Mouse (Mus musculus) adipocyte (in vitro differentiated cells): ENCODE data around the gene Emc6.
A peak's percentile ranks its signal among the peaks of the same experiment; 100 is the strongest.

Experiments used
- DNase-seq: peaks from one replicate; pipeline ENCODE4 v3.0.0-alpha.2; 2016; ENCODE audit warnings: low spot score

The Emc6 gene

DNA sequence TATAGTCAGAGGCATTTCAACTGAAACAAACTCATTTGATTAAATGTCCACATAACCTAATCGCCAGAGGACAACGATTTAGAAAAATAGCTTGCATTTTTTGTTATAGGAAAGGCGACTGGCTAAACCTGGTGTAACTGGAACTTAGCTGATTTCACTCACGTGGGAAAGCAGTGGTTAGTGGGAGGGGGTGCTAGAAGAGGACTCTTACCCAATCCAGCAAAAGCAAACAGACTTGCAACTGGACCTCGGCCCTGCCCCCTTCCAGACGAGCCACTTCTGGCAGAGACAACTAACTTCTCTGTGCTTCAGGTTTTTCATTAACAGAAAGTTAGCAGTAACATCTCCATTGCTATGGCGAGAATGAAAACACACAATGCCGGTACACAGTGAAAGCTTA, 1.2 kb downstream of the Emc6 start:
- DNase-seq, result peak; percentile 86

DNA sequence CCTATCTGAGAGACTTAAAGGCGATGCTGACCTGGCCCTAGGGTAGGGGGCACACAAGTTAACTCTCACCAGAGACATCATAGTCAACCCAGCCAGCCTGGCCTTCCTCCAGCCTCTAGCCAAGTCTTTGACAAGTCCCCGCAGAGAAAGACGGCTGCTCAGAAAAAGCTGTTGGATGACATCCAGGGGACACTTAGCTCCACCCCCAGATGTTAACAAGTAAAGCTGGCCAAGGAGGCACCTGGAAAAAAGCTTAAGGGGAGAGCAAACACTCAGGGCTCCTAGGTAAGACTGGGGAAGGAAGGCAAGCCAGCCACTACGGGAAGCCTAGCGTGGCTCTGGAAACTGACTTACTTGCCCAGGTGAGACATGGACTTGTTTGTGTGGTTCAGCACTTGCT, 4.7 kb downstream of the Emc6 start:
- DNase-seq, result peak; percentile 53

DNA sequence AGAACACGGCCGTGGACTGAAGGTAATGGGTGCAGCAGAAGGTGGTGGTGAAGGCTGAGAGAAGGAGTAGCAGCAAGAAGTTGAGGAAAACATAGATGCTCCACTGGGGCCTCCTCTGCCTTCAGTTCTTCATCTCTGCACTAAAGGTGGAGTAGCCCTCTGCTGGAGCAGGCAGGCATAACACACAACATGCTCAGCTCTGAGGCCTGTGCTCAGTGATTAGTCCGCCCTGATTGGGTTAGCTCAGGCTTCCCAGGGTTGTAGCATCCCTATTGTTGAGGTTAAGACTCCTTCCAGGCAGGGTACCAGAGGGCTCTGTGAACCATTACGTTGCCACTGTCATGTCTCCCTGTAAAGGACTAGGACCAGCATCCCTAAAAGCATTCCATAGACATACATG, 7.6 kb downstream of the Emc6 start:
- peak; percentile 61 for DNase-seq

DNA sequence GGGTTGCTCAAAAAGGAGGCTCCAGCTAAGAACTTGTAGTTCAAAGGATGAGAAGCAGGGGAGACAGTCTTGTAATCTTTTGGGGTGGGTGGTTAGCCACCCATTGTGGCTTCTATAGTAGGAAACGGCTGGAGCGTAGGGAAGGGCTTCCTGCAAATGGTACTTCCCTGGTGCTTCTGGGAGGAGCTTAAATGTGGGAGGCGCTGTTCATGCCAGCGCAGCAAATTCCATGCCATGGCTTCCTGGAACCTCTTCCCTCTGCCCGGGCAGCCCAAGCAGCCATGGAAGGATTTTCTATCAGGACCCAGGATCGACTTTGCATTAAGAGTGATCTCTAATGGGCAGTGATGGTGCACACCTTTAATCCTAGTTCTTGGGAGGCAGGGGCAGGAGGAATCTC, 8.3 kb downstream of the Emc6 start:
- no peak for DNase-seq

DNA sequence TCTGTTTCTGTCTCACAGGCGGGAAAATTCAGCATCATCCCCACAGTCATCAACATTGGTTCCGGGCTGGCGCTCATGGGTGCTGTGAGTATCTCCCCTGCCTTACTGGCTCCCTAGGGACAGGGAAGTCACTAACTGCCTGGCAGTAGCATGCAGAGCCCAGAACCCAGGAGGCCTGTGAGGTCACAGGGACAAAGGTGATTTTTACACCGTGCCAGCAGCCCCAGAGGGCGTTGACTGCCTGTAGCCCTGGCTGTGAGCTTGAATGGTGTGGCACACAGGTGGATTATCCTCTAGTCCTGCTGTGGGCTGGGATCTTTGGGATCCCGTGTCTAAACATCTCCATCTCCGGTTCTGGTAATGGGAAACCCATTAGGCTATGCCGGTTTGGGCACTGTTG, 8.8 kb downstream of the Emc6 start:
- no peak for DNase-seq

DNA sequence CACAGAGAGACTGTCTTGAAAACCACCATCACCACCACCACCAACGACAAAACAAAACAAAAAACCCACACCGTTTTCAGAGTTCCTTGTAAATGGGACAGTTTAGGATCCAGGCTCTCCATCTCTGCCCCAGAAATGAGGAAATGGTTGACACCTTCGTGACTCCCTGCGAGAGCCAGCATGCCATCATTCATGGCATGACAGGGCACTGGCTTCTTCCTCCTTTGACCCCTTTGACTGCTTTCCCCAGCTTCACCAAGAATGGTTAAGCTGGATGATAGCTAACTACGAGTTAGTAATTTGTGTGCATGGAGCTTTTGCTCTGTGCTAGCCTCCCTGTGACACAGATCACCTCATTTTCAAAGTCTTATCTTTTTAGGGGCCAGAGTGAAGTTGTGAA, 14.6 kb downstream of the Emc6 start:
- no peak for DNase-seq

DNA sequence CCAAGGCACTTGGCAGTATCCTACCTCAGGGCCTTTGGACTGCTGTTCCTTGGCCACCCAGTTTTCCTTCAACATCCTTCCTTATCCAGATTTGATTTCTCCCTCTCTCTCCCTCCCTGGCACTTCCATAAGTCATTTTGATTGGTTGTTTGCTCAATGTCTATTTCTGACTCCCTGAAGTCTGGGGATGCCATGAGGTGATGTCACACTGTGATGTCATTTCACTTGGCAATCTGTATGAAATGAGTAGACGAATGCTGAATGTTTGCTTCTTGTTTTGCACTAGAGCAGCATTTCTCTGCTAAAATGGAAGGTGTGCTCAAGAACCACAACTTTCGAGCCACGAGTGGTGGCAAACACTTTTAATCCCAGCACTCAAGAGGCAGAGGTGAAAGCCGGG, 15.2 kb downstream of the Emc6 start:
- no peak for DNase-seq

DNA sequence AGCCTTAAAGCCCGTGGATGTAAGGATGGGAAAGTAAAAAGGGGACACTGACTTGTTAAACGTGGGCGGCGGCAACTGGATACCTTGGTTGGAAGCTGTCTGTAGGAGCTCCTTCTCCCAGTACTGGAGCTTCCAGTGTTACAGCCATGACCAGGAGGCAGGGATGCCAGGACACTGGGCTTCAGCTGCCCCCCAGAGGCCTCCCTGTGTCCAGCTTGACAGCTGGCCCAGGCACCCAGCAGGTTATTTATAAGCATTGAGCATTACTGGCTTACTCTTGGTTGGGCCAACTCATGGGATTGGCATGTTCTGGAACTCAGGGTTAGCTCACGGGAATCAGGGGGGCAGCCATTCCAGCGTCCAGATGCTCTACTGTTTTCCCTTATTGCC, 16.0 kb downstream of the Emc6 start:
- DNase-seq, result no peak

DNA sequence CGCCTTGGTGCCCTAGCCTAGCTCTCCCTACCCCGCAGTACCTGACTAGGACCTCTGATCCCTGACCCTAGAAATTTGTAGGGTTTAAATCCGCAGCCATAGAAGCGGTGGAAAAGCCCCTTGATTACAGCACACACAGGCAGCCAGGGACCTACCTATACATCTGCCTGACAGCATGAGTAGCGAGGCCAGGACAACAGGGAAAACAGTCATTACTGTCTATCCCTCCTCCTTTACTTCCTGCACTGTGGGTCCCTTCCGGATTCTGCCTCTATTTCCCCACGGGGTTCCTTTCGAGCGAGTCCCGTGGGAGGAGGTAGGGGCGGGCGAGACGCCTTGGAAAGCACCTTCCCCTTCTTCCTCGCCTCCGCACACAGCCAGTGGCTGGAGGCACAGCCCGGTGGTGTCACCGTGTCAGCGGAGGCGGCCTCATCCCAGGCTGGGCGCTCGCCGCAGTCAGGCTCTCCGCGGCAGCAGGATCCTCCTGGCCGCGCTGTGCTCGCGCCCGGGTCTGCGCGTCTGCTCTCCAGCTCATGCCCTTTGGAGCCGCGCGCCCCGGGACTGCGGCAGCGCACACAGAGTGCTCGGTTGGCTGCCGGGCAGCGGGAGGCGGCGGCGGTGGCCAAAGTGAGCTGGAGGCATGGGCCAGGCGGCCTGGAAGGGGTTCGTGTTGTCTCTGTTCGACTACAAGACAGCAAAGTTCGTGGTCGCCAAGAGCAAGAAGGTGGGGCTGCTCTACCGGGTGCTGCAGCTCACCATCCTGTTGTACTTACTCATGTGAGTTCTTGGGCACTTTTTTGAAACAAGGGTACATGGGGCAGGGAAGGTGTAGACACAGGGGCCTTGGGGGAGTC, 16.7 kb downstream of the Emc6 start, which contains the start of gene P2rx5:
TSS of gene P2rx5 (plus strand) at position 465 of the 854 bp plus-strand sequence.
- no peak for DNase-seq

DNA sequence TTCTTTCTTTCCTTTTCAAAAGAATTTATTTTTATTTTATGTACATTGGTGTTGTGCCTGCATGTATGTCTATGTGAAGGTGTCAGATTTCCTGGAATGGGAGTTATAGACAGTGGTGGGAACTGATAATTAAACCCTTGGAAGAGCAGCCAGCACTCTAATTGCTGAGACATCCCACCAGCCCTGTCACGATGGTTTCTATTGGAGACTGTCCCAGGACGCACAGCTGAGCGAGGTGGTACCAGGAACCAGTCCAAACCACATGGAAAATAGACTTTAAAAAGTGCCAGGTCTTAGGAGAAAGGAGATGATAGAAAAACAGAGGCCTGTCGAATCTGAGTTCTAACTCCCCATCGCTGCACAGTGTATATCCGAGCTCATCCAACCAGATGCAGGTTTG, 21.8 kb downstream of the Emc6 start:
- no peak for DNase-seq

DNA sequence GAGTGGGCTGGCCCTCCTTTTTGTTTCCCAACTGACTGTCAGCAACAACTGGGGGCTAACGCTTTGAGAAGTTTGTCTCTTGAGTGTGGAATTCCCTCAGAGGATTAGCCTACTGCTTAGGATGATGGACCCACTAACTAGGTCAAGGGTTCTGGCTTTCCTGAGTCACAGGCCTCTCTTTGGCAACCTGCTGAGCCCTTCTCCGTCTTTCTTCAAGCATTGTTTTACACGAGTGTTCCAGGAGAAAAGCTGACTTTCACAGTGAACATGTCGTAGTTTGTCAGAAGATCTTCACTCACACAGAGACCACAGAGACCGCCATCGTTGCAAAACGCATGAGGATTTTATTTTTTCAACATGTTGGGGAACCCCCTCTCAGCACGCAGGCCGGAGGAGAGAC, 28.6 kb downstream of the Emc6 start:
- DNase-seq, result peak; percentile 65

DNA sequence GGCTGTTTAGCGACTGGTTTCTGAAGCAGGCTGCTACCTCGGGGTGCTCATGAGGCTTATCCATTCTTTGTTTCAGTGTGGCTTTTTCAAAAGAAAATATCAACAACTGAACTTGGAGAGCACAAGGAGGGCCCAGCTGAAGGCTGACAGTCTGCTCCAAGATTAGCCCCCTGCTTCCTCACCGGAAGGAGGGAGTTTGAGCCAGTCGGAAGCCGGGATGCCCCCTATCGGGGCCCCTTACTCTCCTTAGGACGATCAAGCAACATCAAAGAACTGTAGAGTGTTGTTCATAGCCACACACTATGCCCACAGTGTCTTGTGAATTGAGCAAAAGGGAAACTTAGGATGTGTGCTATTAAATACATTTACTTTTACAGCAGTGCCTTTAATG, 29.9 kb downstream of the Emc6 start:
- DNase-seq, result no peak

DNA sequence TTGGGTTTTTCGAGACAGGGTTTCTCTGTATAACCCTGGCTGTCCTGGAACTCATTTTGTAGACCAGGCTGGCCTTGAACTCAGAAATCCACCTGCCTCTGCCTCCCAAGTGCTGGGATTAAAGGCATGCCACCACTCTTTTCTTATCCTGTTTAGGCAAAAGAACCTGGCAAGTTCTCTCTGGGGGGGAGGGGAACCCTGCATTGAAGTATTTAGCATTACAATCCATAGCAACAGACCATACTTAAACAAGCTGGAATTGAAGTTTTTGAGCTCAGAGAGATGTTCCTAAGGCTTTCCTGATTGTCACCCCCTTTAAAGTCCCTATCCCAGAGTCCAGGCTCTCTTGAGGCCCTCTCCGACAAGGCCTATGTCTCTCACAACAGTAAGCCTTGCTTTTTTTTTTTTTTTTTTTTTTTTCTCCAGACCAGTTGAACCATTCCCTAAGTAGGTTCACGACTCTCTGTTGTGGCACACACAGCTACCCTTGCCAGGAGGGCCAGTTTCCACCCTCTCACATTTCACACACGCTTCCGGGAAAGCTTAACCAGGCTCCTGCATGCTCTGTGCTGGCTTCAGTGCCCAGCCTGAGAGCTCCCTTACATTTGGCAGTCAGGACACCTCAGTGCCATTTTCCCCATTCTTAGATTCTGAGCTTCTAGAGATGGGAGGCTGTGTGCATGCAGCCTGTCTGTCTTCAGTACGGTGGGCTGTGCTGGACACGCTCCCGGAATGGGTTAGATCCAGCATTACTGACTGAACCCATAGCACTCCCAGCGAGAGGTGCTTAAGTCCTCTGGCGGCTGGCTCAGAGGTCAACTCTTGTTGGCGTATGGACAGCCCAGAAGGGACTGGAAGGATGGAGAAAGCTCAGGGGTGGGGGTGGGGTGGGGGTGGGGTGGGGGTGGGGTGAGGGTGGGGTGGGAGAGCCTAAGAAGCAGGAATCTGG, 30.5 kb downstream of the Emc6 start:
- DNase-seq, result no peak

DNA sequence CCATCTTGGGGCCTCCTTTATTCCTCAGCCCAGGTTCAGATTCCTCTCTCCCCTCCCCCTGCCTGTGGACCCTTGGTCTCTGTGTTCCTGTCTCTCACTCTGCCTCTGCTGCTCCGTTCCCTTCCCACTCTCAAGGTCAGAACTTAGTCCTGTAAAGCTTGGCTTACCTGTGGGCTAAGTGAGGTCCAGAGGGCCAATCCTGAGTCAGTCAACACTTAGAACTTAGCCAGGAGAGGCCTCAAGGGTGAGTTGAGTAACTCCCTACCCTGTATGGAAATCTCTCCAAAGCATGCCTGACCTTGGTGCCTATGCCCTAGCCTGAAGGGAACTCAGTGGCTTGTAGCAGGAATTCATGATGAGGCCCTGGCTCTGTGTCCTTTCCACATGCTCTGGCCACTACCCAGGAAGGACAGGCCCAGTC, 32.6 kb downstream of the Emc6 start:
- DNase-seq, result peak; percentile 33

DNA sequence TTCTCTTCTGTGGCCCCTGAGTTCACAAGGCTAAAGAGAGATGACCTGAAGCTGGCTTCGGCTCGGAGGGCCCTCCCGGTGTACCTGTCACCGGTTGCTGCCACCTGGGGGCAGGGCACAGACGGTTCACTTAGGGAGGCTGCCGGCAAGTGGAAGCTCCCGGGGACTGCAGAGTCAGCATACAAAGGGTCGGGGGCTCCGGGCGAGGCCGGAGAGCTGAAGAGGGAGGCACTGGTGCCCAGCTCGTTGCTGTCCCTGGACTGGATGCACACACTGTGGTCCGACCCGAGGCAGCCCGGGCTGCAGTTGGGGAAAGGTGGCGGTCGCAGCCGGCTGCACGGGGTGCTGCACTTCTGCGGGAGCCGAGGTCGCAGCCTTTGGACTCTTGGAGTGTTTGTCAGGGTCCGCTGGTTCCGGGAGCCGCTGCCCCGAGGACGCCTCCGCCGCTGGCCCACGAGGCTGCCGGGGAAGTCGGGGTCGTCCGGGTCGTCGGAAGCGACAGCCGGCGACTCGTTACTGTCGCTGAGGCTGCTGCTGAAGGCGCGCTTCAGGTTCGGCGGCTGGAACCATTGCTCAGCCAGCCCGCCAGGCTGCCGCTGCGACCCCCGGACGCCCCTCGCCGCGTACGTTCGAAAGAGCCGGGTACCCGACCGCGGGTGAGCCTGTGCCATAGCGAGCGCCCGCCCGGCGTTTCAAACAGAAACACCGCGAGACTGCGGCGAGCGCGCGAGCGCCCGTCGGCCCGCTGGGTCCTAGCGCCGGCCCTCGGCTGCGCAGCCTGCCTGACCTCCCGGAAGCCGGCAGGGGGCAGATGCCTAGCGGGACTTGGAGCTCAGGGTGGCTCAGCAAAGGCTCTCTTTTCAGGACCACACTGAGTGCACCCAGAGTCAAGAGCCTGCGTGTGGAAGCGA, 39.0 kb downstream of the Emc6 start, which contains the start of gene Haspin:
TSS of gene Haspin (minus strand) at position 704 of the 911 bp plus-strand sequence.
- peak; percentile 88 for DNase-seq

DNA sequence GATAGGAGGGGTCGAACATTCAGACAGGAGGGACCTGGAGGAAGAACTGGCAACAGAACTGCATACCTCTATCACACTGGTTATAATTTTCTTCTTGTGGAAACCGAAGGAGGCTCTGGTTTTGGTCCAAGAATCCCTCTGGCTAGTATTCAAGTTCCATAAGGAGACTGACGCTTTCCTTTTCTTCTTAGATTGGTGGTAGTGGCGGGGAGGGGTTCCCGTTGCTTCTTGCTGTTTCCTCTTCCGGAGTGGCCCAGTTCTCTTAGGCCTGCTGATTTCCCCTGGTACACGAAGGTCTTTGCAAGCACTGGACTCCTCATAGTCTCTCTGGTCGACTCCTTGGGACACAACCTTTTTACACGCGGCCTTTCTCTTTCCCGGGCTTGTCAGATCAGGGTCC, 39.7 kb downstream of the Emc6 start:
- DNase-seq, result no peak

DNA sequence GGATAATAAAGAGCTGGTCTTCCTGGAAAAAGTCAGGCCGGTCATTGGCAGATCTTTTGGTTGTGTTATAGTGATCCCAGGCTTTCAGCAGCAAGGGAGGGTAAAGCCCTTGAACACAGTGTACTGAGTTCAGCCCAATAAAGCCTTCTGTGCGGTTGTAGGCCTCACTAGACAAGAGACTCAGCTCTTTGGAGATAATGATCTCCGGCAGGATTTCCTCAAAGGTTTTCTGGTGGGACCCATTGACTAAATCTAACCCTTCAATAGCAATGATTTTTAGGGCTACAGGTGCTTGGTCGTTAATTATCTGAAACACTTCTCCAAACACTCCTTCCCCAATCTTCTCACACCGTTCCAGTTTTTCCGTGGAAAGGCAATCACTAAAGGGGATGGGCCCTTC, 40.2 kb downstream of the Emc6 start:
- no peak for DNase-seq

DNA sequence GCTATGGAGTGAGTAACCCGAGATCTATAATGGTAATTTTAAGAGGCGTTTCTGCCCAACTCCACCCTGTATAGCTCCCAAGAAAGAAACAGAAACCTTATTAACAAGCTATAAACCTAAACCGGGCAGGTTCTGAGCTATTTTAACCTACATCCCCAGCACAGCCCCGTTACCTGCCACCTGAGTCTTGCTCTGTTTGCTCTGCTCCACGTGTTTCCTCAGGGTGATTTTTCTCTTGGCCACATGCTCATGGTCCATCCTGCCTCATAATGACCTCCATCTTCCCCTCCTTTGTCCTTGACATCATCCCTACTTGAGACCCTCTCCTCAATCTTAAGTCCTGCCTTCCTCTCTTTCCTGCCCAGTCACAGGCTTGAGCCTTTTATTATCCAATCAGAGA, 42.6 kb downstream of the Emc6 start:
- DNase-seq, result no peak

DNA sequence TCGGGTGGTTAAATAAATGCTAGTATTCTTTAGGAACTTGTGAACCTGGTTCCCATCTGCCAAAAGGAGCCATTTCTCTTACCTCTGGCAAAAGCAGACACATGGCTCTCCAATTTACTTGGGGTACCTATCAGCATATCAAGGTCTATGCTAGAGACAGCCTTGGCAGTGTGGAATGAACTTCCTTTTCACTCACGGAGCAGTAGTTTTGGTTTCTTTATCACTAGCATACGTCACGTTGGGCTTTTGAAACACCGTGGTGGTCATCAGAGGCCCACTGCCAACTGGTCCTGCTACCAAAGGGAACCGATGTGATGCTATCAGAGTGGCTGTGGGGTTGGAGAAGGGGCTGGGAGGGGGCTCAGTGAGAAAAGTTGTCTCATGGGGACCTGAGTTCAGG, 43.8 kb downstream of the Emc6 start:
- DNase-seq, result no peak

DNA sequence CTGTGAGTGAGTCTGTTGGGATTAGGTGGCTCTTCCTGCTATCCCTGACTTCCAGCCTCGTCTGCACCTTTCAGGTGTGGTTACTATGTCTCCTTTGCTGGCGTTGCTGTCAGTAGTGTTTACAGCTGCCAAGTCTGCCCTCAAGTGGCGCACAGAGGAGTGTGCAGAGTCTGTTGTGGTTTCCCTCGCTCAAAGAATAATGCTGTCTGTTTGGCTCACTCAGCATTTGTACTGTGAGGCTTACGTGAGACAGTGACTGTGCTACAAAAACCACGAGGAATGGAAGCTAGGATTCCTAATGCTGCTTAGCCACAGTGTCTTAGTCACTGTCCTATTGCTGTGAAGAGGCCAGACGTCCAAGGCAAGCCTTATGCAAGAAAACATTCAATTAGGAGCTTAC, 45.8 kb downstream of the Emc6 start:
- peak; percentile 24 for DNase-seq

DNA sequence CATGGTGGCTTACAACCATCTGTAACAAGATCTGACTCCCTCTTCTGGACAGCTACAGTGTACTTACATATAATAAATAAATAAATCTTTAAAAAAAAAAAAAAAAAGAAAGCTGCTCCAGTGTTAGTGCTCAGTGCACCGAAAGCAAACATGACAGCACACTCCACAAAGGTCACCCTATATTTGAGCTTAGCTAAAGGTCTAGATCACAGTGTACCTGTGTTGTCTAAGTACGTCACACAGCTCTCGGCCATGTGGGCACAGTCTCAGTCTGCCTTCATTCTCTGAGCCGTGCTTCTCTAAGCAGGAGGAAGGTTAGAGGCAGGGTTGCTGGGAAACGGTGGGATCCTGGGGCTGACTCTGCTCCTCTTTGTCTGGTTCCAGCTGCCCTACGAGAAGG, 50.3 kb downstream of the Emc6 start:
- DNase-seq, result no peak
